Mouse (Mus musculus) adrenal gland, adult 18-20 months (tissue): ENCODE results near the gene Nps. TPM values are rescaled to one million over a fixed set of nuclear protein-coding genes. Genes with fewer than 3 reads are reported as not detected.
"Not testable (repeated sequence)": the region's sequence is repeated elsewhere in the genome, so short reads cannot be mapped to it uniquely, and the experiment has no call there.

Experiments used
- DNase-seq, 2 experiments: peaks; one replicate each; pipeline ENCODE4 v3.0.0; 2021 to 2022; ENCODE audit warnings: low spot score in 2 of 2
- long read RNA-seq, 2 experiments: library from polyadenylated mRNA; stranded (forward); transcript quantifications; one replicate each; pipeline ENCODE4 v2.0.0; 2021
- total RNA-seq, 2 experiments: library from RNA; stranded (reverse); gene quantifications; 1 replicate in 1 of 2; 2 replicates in 1 of 2; pipeline ENCODE4 v1.2.3; 2021

Nps gene
- total RNA-seq: not detected
- long read RNA-seq, experiment 1: 0 reads
- long read RNA-seq, experiment 2: 0 reads

DNA sequence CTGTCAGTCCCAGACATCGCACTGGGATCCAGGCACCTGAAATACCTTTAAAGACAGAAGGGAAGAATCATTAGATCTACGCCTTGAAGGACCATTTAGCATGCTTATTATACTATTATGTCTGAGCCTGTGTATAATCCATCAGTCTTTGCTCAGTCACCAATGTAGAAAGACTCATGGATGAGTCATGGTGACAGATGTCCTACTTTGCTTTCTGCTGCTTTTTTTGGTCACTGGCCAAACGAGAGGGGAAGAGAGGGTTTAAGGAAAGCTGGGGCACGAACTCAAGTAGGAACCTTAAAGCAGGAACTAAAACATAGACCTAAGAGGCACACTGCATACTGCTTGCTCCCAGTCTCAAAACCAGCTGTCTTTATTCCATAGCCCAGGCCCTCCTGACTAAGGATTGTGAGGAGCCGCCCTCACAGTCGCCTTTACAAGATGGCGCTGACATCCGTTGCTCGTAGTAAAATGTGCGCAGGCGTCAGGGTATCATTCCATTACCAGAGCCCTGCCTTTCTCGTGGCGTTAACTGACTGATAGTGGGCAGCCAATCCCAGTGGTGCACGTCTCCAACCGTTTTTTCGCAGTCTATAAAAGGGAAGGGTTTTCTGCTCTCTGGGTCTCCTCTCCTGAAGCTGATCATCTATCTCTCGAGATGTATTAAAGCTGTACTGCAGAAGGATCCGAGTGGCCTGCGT, at the start of gene Nps:
TSS of gene Nps (plus strand) at position 651 of the 701 bp plus-strand sequence.
- DNase-seq: not testable (repeated sequence)

DNA sequence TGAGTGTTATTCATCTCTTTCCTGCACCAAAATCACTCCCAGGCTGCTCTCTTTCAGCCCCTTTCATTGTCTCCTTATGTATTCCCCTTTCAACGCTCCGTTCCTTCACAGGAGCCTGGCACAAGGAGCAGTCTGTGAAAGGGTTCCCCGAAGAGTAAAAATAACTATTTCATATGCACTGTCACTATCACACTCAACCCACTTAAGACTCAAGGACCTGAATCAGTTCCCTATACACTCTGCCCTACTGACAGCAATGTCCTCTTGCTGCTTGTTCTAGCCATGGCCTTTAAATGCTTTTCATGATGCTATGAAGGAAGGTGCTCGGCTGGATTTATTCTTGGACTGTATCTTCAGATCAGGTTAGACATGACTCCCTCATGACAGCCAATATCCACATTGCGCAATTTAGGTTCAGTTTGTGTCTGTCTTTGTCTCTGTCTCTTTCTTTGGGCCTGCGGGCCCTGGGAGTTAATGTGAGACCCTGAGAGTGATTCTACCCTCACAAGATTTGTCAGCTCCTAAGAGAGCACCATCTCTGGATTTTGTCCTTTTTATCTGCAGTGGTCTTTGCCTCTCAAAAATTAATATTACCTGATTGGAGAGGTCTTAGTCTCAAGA, 49.4 kb upstream of the Nps start:
- no peak for DNase-seq

DNA sequence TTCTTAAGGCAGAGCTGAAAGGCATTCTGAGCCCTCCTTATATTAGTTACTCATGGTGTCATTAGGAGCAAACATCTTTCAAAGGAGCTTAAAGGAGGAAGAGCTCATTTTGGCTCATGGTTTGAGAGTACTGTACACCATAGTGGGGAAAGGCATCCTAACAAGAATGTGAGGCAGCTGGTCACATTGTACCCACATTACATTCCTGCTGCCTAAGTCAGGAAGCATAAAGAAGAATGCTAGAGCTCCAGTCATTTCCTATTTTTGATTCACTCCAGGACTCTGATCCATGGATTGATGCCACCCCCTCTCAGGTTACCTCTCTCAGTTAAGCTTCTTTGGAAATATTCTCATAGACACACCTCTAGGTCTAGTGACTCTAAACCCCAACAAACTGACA, 48.2 kb upstream of the Nps start:
- DNase-seq: no peak

DNA sequence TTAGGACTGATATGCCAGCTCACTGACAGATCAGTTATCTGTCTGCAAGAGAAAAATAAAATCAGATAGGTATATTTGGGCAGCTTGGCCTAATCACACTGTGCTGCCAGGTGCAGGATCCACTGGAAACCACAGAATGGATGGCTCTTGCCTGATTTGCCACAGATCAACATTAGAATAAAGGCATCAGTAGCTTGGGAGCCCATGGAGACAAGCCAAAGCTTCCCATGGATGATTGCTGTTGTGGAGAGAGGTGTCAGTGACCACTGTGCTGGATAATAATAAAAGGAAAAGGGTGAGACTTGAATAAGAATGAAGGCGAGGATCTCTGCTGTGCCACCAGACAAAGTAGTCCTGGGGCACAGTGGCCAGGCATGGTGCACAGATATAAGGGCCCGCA, 47.7 kb upstream of the Nps start:
- no peak for DNase-seq

DNA sequence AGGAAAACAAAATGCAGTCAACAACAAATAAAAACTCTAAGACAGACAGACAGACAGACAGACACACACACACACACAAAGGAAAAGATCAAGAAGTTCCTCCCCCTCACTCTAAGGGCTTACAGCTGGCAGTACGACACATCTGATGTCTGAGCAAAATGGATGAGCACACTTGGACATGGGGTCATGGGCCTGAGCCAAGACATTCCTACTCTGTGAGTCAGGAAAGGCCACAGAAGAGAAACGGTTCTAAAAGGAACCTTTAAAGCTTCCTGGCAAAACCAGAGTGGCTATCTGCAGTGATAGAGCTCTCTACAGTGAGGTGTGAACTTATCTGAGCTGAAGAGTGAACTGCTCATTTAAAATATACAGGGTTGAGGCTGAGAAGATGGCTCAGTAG, 46.0 kb upstream of the Nps start:
- DNase-seq: peak; percentile 46 to 54

DNA sequence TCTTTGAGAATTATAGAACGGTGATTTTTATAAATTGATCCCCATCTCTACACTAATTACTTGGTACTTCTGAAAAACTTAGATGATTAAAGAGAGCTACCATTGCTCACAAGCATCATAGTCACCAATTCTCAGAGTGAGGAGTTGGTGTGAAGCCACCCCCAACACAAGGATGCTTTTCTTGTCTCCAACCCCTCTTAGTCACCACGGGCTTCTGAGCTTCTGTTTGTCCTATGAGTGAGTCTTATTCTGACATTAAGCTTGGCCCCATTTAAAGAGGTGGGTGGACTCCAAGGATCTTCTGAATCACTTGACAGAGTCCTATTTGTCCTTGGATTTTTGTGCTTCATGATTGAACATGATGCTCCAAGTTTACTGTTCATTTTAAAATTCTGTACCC, 37.0 kb upstream of the Nps start:
- no peak for DNase-seq

DNA sequence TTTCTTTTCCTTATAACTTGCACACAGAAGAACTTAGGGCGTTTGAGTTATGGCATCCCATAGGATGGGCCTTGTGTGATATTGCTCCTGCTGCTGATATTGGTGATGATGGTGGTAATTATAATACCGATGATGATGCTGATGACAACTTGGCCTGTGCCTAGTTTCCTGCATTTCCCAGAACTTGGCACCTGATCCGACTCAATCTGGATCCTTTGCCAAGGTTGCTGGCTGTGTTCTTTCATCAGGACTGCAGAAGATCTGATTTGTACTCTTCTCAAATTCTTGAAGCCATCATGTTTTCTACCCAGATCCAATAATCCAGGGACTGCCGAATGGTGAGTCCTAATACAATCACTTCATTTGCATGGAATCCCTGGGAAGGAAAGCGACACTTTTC, 32.5 kb upstream of the Nps start:
- DNase-seq: no peak

DNA sequence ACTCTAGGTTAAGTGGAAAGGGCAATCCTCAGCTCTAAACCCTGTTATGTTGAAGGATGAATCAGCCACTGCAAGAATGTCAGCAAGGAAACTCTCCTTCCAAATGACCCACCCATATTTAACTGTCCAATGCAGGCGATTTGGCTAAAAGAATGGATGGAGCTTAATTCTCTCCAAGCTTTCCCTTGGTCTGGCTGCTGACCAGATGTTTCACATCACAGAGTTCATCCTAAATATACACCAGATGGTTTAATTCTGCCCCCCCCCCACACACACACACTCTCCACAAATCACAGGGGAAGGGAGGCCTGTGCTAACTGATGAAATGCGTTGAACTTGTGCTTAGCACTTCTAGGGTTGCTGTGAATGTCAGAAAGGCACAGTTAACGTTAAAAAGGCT, 21.4 kb upstream of the Nps start:
- DNase-seq: no peak

DNA sequence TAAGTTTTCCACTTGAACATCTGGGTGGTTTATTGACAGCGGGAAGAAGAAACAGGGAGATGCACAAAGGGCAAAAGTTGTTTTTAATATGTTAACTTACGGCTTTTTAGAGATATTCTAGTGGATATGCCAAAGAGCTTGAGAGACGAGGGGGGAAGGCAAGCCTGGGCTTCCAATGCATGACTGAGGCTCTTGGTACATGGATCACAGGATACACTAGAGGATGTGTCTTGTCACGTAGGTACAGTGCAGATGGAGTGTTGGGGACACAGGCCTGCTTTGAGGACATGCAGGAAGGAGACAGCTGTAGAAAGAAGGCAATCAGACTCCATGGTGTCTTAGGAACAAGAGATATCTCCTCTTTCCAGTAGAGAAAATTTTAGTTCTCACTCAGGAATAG, 19.1 kb upstream of the Nps start:
- DNase-seq: no peak

DNA sequence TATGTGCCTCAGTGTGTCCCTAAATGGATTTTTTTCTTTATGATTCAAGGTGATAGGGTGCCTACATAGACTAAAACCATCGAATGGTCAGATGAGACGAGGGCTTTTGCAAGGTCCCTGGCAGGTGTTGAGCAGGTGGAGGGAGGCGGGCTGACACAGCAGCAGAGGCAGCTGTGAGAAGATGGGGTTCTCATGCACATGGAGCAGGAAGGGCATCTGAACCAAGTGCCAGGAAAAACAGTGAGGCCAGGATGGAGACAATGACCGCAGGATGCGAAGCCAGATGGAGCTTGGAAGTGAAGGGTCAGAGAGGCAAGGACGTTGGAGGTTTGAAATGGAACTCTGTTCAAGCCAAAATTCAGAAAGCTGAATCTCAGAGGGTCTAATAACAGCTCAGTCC, 18.5 kb upstream of the Nps start:
- no peak for DNase-seq

DNA sequence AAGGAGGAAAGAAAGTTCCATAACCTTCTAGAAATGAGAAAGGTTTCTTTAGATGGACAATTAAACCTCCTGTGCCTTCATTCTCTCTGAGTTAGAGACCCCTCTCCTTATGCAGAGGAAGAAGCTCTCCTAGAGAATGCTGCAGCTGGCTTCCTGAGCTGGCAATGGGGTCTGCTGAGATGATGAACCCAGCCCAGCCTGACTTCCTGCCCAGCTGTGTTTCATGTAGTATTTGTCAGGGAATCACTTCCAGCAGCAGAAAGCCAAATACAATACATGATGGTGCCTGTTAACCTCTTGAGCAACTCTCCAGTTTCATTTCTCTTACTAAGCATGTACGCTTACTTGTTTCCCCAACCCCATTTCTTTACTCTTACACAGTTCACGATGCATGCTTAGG, 17.9 kb upstream of the Nps start:
- no peak for DNase-seq

DNA sequence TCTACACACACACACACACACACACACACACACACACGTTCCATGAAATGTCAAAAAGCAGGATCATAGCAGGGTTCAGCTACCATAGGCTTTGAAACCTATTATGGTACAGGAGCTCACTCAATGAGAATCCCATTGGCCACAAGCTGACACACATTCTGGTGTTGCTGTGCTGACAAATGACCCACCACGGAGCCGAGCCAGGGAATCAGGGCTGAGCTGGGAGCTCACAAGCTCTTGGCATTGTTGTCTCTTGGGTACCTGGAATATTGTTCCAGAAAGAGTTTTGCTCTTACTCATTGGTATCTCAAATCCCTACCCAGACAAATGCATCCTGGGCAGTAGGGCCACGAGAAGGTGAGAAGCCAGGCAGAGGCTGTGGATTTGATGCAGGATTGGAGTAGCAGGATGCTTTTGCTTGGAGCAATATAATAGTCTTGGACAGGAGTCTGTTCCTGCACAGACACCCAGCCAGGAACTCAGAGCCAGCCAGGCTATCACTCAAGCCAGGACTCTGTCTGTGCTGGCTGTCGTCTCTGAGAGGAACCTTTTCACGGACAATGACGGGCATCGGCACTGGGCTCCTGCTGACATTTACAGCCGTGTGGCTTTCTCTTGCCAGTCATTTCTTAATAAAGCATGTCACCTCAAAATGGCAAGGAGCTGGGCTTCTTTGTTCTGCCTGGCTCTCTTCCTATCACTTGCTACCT, 14.2 kb upstream of the Nps start:
- no peak for DNase-seq

DNA sequence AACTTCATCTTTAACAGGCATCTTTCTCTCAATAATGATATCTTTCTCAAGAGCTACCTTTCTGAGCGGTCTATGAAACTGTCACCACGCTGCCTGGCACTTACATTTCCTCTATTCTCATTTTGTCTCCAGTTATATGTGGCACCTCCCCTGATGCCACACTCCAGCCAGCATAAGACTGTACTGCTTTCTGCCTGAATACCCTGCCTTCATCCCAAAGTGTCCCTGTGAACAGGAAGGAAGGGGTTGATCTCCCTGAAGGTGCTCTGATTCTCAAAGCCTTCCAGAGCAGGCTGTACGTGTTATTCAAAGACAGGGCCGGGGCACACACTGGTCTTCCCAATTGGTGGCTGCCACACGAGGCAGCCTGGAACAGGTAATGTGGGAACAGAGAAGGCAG, 12.1 kb upstream of the Nps start:
- no peak for DNase-seq

DNA sequence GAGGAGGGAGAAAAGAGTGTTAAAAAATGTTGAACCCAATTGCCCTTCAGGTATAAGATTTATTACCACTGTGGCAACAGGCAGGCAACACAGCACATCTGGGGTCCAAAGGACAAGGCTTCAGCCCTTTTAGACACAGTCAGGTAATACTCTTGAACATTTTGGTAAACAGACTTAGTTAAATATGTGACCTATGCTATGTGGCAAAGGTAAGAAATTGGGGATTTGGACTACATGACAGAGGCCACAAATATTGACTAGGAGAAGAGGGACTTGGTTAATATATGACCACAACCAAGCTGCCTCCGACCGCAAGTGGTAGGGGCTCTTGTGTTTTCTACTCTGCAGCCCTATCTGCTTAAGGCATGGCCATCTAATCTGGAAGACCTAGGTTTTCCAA, 5.3 kb upstream of the Nps start:
- no peak for DNase-seq

DNA sequence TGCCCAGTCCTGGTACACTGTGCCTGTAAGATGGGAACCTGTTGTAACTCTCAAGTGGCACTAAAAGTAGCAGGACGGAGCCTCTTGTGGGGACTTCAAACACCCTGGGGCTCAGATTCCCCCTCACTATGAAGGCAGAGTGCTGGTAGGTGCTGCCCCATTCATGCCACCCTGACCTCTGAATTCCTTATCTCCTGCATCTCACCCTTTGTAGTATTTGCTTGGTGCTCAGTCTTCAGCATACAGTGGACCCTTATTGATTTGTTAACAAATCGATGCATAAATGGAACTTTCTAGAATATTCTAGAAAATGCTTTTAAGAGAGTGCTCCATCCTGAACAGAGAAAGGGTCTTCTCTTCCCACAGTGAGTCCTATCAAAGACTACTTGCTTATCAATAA, 4.1 kb upstream of the Nps start:
- DNase-seq: no peak

DNA sequence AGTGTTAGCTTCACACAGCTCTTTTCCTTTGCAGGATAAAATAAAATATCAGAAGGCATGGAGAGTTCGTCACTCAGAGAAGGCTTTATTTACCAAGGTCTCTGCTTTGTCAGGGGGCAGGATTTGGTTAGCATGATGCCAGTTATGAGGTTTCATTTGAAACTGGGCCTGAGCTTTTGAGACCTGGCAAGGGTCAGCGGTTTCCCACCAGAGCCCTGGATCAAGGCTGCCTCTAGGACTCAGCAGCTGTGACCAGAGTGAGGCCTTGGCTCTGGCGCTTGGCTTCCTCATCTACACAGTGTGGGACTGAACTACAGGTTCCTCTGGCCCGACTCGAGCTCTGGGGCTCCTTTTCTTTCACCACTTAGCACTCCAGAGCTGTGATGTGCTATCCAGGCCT, 12.5 kb downstream of the Nps start:
- no peak for DNase-seq

DNA sequence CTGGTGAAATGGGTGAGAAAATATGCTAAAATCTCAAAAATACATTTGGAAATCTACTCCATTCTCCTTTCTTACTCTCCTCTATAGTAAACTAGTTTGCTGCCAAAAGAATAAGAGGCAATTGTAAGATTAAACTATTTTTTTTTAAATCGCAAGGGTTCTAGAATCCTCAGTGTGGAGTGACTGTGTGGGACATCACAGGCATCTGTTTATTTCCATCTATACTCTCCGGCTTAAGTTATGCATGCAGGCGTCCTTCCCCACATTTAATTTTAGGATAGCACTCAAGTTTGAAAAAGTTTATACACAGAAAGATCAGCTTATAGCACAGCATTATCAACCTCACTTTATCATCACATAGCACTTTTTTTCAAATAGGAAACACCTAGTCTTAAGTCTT, 24.7 kb downstream of the Nps start:
- no peak for DNase-seq

DNA sequence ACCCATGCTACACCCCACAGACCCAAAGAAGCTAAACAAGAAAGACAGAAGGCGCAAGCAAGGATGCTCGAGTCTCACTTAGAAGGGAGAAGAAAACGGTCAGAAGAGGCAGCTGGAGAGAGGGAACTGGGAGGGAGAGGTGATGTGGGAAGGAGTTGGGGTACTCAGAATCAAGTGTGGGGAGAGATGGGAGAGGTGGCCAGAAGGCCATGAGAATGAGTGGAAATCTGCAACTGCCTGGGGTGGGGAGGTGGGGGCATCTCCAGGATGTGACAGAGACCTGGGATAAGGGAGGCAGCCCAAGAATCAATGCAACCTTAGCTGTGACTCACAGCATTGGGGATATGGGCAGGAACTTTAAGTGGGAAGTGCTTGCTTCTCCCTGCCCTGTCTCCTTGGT, 31.5 kb downstream of the Nps start:
- DNase-seq: no peak

DNA sequence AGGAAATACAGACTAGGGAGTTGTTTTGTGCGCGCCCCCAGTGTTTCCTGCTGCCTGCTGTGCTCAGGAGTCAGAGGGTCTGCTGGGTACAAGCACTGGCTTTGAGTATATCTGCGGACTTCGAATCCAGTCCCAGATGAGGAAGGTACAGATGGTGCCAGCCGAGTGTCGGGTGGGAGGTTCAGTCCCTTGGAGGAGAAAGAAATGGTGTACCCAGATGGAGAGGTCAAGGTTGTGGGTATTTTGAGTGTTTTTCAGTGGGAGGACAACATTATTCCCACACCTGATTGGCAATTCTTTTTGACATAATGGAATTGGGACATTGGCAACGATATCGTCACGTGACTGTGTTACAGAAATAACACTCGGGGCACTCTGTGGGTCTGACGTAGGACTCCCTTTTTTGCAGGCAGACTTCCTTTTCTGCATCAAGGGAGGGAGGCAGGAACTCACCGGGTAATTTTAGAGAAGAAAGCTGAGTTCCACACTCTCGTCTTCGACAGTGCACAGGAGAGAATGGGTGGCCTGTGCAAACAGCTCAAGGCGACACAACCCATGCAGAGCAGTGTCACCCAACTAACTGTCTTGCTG, 33.2 kb downstream of the Nps start:
- no peak for DNase-seq

DNA sequence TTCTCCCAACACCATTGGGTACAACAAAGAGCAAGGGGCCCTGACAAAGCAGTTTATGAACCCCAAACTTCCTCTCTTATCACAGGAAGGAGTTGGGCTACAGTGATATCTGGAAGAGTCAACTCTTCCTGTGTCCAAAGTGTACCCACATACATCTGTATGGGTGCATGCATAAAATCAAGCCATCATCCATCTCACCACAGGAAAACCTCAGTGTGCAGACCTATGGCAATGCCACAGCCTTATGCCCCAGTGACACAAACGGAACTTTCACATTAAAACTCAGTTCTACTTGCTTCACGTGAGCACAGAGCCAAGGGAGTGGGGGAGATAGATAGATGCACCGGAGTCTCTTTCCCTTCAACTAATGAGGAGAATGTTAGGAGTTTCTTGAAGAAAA, 36.0 kb downstream of the Nps start:
- no peak for DNase-seq

DNA sequence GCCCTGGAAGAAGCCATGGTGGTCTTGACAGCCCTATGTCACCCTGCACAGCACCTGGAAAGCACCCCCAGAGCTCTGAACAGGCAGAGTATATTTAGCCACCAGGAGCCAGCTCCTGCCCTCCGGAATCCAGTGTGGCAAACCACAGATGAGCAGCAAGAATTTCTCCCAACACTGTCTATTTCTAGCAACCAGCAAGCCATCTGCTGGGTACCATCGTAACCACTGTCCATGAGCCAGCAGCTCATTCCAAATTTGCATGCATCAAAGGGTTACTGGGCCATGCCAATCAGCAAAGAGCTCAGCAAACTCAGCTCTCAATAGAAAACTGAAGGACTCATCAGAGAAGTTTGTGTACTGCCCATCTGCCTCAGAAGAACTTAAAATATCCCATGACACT, 46.0 kb downstream of the Nps start:
- DNase-seq: no peak
